Mouse (Mus musculus) midbrain, embryonic 11.5 days (tissue): ENCODE data around the gene Unc5b. TPM values are rescaled to one million over a fixed set of nuclear protein-coding genes. Genes with fewer than 3 reads are reported as not detected.

Source experiments
- ATAC-seq: fragments of 200-750 bp; cut with Nextera tagmentation; 2 replicates; pipeline ENCODE4 v1.8.0; 2017; ENCODE audit warnings: moderate TSS enrichment, moderate library complexity; ENCODE audit not compliant: low FRiP score
- DNase-seq: peaks from one replicate; pipeline ENCODE4 v3.0.0; 2015; ENCODE audit warnings: low spot score; ENCODE audit errors: missing footprints
- H3K27ac ChIP-seq: fragments of 300-500 bp; sonication (generic); 2 replicates; pipeline ENCODE4 v1.5.1; 2014; ENCODE audit warnings: low read depth, low read length
- H3K27me3 ChIP-seq: fragments of 300-500 bp; sonication (generic); 2 replicates; pipeline ENCODE4 v1.6.1; 2014; ENCODE audit warnings: mild to moderate bottlenecking, low read length, moderate library complexity, mixed read lengths; ENCODE audit not compliant: control insufficient read depth, insufficient read depth
- H3K36me3 ChIP-seq: fragments of 300-500 bp; sonication (generic); 2 replicates; pipeline ENCODE4 v1.6.1; 2014; ENCODE audit warnings: mild to moderate bottlenecking, low read length, moderate library complexity, mixed read lengths; ENCODE audit not compliant: control insufficient read depth, insufficient read depth
- H3K4me1 ChIP-seq: fragments of 300-500 bp; sonication (generic); 2 replicates; pipeline ENCODE4 v1.6.1; 2014; ENCODE audit warnings: low read length; ENCODE audit not compliant: control insufficient read depth, insufficient read depth
- H3K4me2 ChIP-seq: fragments of 300-500 bp; sonication (generic); 2 replicates; pipeline ENCODE4 v1.6.1; 2014; ENCODE audit warnings: mild to moderate bottlenecking, moderate library complexity
- H3K4me3 ChIP-seq: fragments of 300-500 bp; sonication (generic); 2 replicates; pipeline ENCODE4 v1.5.1; 2014; ENCODE audit warnings: low read depth, low read length
- H3K9ac ChIP-seq: fragments of 300-500 bp; sonication (generic); 2 replicates; pipeline ENCODE4 v1.6.1; 2014; ENCODE audit warnings: low read length
- H3K9me3 ChIP-seq: fragments of 300-500 bp; sonication (generic); 2 replicates; pipeline ENCODE4 v1.6.1; 2016; ENCODE audit warnings: low read length; ENCODE audit not compliant: control insufficient read depth
- WGBS: fragments of 180-500 bp; shearing (Covaris S2); extraction: QIAGEN DNeasy Blood & Tissue Kit; methylation state at CpG from one replicate; pipeline ENCODE4 v1.1.7; 2014; 5-methylcytosine and 5-hydroxymethylcytosine counted together
- polyA plus RNA-seq: library from polyadenylated mRNA; unstranded; fragments of >200 nt; fragmentation: Nextera tagmentation; extraction: Ambion mirVana; gene quantifications from 2 replicates; pipeline ENCODE4 v1.2.1, GENCODE M21; 2014

Gene Unc5b
- polyA plus RNA-seq, 1 experiment from 2014 or later = 3.5 TPM

DNA sequence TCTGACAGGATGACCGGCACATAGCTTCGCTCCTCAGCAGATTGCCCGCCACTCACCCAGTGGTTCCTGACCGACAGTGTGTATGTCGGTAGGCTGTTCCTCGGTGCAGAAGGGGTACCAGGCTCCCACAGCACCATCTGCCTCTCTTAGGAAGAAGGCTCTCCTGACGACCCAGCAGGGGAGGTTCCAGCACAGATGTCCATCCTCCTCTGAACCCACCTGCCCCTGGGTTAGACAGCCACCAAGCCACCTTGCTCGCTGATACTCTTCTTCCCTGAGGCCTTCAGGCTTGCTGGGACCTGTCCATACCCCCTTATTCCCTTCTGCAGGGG is 25.2 kb downstream of the Unc5b start:
- H3K4me2 ChIP-seq = no peak overlapping the region
- peaks cover 3% of the 10 kb centered on the region; the same call in 1 of the 2 replicates for H3K27me3 ChIP-seq
- H3K36me3 ChIP-seq = no peaks in the 10 kb centered on the region
- H3K9ac ChIP-seq = no peak overlapping the region
- DNase-seq = no peak
- H3K27ac ChIP-seq = no peak overlapping the region
- no peaks in the 10 kb centered on the region for H3K9me3 ChIP-seq
- WGBS = 79% methylated on average over 8 of the region's 8 CpGs
- no peak for ATAC-seq
- peaks cover 19% of the 10 kb centered on the region for H3K4me1 ChIP-seq
- no peak overlapping the region for H3K4me3 ChIP-seq

DNA sequence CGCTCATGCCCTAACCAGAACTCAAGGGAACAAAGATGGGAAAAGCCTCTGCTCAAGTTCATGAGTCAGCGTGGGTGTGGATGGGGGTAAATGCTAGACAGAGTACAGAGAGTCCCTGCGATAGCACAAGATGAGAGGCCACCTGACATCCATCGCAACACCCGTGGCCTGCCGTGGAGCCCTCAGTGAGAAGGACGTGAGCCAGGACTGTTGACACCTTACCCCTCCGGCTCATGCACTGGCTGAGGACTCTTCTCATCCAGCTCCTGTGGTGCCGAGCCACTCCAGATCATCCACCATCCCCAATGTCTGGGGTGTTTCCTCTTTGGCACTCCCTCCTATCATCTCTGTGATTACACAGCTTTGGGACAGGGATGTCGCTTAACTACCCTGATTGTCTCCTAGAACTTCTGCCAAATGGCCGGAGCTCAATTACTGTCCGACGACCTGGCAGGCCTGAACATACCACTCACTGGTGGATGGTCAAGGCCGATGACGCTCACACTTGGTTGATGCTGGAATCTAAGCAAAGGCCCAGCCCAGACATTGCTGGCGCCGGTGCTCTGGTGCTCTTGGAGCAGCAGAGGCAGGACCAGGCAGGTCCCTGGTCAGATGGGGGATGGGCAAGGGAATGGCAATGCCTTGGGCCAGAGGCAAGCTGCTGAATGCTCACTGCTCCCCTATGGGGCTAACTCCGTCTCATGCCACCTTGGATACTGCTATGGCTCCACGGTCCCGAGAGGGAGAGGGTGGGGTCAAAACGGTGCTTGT is 25.8 kb downstream of the Unc5b start:
- Histone ChIP-seq H3K4me1 (peaks cover 24% of the 10 kb centered on the region), H3K27ac (no peak overlapping the region)

DNA sequence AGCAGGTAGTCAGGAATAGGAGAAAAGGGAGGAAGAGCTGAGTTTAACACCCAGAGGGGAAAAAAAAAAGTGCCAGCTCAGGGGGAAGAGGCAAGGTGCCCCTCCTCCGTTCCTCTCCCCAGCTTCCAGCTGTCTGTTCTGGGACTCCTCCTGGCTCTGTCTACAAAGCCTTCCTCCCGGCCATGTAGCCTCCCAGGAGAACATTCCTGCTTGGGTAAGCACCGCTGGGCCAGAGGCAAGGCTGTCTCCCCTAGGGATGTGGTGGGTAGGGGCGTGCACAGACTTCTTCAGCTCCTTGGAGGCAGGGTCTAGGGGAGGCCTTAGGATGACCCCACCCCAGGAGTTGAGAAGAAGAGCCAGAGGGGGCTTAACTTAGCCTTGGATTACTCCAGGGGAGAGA is 26.5 kb downstream of the Unc5b start:
- H3K4me2 ChIP-seq = no peak overlapping the region
- H3K9me3 ChIP-seq = no peaks in the 10 kb centered on the region
- no peak overlapping the region for H3K9ac ChIP-seq
- DNase-seq (no peak), ATAC-seq (no peak)
- no peaks in the 10 kb centered on the region; the same call in 1 of the 2 replicates for H3K27me3 ChIP-seq
- H3K4me1 ChIP-seq = peaks cover 27% of the 10 kb centered on the region
- H3K4me3 ChIP-seq = no peak overlapping the region
- WGBS = 24% methylated on average over 4 of the region's 4 CpGs
- no peaks in the 10 kb centered on the region for H3K36me3 ChIP-seq
- H3K27ac ChIP-seq = no peak overlapping the region

More for the DNA sequence above, 25.8 kb downstream of the Unc5b start:
- H3K4me2 ChIP-seq = no peak overlapping the region
- no peak for DNase-seq
- H3K9ac ChIP-seq = no peak overlapping the region
- H3K27me3 ChIP-seq = no peaks in the 10 kb centered on the region; the same call in 1 of the 2 replicates
- H3K9me3 ChIP-seq = no peaks in the 10 kb centered on the region
- no peak overlapping the region for H3K4me3 ChIP-seq
- H3K36me3 ChIP-seq = no peaks in the 10 kb centered on the region
- 84% methylated on average over 21 of the region's 21 CpGs for WGBS
- no peak for ATAC-seq

DNA sequence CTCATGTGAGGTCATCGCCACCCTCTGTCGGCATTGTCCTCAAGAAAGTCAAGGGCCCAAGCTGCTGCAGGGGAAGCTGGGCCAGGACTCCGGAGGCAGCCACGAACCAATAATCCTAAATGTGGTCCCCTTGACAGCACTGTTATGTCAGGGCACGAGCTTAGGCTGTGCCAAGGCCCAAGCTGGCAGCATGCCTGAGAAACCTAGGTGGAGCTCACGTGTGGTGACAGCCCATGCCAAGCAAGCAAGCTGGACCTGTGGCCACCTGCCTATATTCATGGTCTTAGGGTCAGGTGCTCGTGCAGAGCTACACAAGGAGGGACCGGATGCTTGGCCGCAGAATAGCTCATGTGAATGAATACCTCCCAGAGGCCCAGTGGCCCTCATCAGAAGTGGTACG is 27.4 kb downstream of the Unc5b start:
- ATAC-seq = no peak
- no peak for DNase-seq
- Histone ChIP-seq H3K4me3 (no peak overlapping the region), H3K4me2 (no peak overlapping the region), H3K4me1 (peaks cover 27% of the 10 kb centered on the region), H3K9me3 (no peaks in the 10 kb centered on the region), H3K9ac (no peak overlapping the region), H3K36me3 (no peaks in the 10 kb centered on the region), H3K27me3 (no peaks in the 10 kb centered on the region; the same call in 1 of the 2 replicates), H3K27ac (no peak overlapping the region)
- WGBS = 90% methylated on average over 10 of the region's 10 CpGs

DNA sequence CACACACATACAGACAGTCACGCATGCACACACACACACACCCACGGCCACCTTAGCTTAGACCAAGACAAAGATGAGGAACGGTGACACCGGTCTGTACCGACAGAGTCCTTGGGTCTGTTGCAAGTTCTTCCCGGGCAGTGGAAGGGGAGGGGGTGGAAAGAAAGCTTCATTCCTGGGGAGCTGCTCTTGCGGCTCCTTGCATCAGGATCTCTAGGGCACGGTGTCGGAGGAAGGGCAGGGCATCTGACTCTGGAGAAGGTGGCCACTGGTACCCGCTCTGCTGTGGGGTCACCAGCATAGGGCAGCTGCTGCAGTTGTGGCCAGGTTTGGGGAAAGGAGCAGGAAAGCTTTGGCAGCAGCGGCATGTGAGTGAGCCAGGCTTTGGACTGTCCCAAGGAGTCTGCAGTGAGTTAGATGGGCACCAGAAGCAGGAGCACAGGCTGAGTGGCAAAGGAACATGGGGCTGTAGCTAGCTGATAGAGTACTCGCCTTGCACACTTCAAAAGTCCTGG is 29.4 kb downstream of the Unc5b start:
- H3K27ac ChIP-seq = no peak overlapping the region
- H3K27me3 ChIP-seq = no peaks in the 10 kb centered on the region
- no peak overlapping the region for H3K4me3 ChIP-seq
- H3K4me2 ChIP-seq = no peak overlapping the region
- WGBS = 52% methylated on average over 12 of the region's 12 CpGs
- H3K9me3 ChIP-seq = no peaks in the 10 kb centered on the region
- peaks cover 16% of the 10 kb centered on the region for H3K4me1 ChIP-seq
- no peak overlapping the region for H3K9ac ChIP-seq
- DNase-seq = peak; percentile 79
- ATAC-seq = no peak
- H3K36me3 ChIP-seq = no peaks in the 10 kb centered on the region

DNA sequence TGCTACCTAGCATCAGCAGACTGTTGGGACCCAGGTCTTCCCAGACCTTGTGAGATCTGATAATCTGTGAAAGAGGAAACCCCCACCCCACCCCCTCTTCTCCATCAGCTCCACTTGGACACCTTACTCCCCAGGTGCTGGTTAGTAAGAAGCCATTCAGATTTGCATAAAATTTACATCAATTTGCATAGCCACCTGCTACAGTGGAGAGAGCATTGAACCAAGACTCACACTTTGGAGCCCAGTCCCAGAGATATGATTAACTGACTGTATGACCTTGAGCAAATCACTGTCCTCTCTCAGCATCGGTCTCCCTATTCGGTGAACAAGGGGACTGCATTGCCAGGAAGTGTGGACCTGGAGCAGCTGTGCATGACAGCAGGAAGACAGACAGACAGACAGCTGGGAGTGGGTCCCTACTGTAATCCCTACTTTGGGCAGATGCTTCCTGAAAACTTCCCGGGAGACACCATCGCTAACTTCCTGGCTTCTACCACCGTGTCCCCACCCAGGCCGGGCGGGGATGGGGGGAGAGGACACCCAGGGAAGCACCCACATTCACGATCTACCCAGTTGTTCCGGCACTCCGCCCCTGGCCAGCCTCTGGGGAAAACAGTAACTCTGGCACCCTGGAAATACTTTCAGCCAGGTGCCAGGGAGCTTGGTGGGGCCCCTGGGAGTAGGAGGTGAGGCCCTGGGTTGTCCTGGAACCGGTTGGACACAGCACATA is 30.0 kb downstream of the Unc5b start:
- Histone ChIP-seq H3K4me3 (no peak overlapping the region), H3K27ac (no peak overlapping the region), H3K4me2 (no peak overlapping the region), H3K36me3 (no peaks in the 10 kb centered on the region), H3K27me3 (no peaks in the 10 kb centered on the region), H3K4me1 (peaks cover 12% of the 10 kb centered on the region), H3K9me3 (no peaks in the 10 kb centered on the region), H3K9ac (no peak overlapping the region)
- ATAC-seq (no peak), DNase-seq (no peak)
- 45% methylated on average over 11 of the region's 11 CpGs for WGBS

DNA sequence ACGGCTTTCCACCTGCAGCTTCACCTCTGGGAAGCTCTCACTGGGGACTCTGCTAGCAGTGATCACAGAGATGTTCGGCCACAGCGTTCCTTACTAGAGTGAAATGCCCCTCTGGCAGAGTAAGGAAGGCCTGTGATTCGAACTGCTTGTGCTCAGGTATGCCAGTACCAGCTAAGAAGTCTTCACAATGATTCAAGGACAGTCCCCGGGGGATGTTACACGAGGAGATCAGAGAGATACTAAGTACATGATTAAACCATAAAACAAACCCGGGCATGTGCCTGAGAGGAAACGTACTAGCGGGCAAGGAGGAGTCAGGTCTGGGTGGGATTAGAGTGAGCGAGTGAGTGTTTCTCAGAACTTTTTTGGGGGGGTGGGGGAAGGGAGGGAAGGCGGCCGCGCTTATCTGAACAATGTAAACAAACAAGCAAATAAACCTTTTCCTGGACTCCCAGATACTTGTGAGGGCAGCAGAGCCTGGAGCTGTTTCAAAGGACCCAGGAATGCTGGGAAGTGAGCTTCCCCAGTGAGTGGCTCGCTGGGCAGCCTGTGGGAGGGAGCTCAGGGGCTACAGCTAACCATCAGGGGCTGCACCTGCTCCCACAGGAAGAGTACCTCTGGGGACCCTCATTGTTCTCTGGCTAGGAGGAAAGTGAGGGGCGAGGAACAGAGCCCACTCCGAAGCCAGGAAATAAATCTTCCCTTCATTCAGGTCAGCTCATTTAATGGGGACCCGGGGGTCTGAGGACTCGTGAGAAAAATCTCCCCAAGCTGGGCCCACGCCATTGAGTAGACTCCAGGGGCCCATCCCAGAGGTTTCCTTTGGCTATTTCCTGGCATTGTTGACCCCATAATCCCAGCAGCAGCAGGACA is 30.9 kb downstream of the Unc5b start:
- Histone ChIP-seq H3K27me3 (no peaks in the 10 kb centered on the region), H3K4me1 (peaks cover 12% of the 10 kb centered on the region)
- 19% methylated on average over 19 of the region's 19 CpGs for WGBS

DNA sequence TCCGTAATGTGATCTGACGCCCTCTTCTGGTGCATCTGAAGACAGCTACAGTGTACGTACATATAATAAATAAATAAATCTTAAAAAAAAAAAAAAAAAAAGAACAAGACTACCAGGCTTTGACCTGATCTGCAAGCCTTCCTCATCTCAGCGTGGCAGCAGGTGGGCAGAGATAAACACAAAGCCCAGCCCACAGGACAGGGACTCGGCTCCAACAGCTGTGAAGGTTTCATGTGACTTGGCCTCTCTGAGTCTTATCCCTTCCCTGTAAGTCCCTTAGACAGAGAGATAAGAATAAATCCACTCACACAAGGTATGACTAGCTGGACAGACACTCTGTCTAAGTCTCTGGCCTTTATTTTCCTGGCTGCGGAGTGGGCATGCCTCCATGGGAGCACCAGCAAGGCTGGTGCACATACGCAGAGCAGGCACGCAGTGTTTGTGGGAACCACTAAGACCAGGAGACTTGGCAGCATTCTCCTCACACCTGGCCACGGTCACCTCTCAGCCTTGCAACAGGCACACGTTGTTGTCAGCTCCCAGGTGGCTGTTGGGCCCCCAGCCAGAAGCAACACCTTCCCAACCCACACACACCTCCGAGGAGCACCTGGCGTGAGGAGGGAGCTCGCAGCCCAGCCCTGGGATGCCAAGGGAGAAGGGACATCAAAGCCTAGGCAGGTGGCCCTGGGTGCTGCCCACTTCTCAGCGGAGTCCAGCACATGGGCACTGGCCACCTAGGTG is 33.5 kb downstream of the Unc5b start:
- Histone ChIP-seq H3K4me3 (no peak overlapping the region), H3K36me3 (no peaks in the 10 kb centered on the region), H3K9ac (no peak overlapping the region), H3K27ac (no peak overlapping the region), H3K4me1 (peaks cover 14% of the 10 kb centered on the region), H3K27me3 (no peaks in the 10 kb centered on the region; the same call in 1 of the 2 replicates), H3K4me2 (no peak overlapping the region), H3K9me3 (no peaks in the 10 kb centered on the region)
- DNase-seq = no peak
- no peak for ATAC-seq
- WGBS = 84% methylated on average over 14 of the region's 14 CpGs

More for the DNA sequence above, 30.9 kb downstream of the Unc5b start:
- DNase-seq = peak; percentile 80
- H3K9me3 ChIP-seq = no peaks in the 10 kb centered on the region
- ATAC-seq = no peak
- no peaks in the 10 kb centered on the region for H3K36me3 ChIP-seq
- no peak overlapping the region for H3K9ac ChIP-seq
- H3K27ac ChIP-seq = no peak overlapping the region
- no peak overlapping the region for H3K4me3 ChIP-seq
- no peak overlapping the region for H3K4me2 ChIP-seq
